Mouse (Mus musculus) ES-CJ7 (cell line): ENCODE data around the gene Fggy.
A peak's percentile ranks its signal among the peaks of the same experiment; 100 is the strongest.

Source experiments
- DNase-seq: peaks from one replicate; pipeline ENCODE4 v3.0.0; 2011; ENCODE audit warnings: low read depth, low spot score

The Fggy gene

GRCm38 (mm10) chr4:95723615-95724014, 166.3 kb downstream of the Fggy start:
- peak; percentile 9 for DNase-seq

- DNase-seq, result no peak
Observed at GRCm38 (mm10) chr4:95726361-95726760, 169.1 kb downstream of the Fggy start.

GRCm38 (mm10) chr4:95729142-95729826, 172.0 kb downstream of the Fggy start:
- no peak for DNase-seq

GRCm38 (mm10) chr4:95731110-95731509, 173.8 kb downstream of the Fggy start:
- DNase-seq, result peak; percentile 31

DNA sequence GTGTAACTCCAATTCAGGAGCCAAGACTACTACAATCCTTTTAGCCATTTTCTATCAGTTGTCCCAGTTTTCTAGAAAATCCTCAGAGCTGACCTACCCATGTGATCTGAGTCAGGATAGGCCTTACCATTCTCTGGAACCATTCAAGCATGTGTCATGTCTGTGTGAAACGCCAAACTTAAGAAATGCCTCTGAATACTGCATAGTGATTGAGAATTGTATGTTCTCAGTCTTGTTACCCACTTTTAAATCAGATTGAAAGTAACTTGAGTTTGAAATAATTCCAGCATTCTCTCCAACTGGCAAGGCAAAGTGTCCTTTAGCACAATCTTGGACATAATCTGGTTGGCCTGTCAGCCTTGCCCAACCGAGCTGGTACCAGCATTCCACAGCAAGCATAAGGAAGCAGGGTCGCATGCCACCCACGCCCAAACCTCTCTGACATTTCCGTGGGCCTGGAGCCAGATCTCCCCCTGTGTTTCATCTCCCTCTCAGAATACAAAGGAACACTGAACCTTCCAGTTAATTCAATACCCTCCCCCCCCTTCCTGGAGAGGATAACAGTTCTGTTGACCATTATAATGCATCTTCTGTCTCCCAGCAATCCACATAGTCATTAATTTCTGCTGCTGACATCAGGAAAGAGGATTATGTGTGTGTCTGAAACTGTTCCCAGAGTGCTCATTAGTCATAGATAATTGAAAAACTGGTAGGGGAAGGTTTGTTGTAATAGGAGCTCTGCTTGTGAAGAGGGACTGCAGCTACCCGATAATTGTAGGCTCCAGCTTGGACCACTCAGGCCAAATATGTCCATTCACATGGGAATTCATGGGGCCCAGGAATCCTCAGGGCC, 176.3 kb downstream of the Fggy start:
- DNase-seq, result no peak

- no peak for DNase-seq
Observed at GRCm38 (mm10) chr4:95735967-95736366, 178.7 kb downstream of the Fggy start.

DNA sequence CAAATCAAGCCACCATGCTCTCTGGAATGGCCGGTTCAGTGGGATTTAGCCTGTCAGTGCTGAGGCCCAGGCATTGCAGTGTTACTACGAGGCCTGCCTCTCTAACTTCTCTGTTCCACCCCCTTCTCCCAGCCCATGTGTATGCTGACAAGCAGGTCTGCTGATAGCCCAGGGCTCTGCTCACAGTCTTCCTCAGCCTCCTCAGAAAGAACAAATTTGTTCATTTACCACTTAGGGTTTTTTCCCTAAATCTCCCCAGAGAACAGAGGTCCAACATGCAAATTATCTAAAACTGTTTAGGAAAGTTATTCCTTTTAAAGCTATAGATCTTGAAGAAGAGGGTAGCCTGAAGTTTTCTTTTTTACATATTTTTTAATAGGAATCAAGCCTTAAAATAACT, 179.4 kb downstream of the Fggy start:
- no peak for DNase-seq

- no peak for DNase-seq
Observed at GRCm38 (mm10) chr4:95738179-95738578, 180.9 kb downstream of the Fggy start.

DNA sequence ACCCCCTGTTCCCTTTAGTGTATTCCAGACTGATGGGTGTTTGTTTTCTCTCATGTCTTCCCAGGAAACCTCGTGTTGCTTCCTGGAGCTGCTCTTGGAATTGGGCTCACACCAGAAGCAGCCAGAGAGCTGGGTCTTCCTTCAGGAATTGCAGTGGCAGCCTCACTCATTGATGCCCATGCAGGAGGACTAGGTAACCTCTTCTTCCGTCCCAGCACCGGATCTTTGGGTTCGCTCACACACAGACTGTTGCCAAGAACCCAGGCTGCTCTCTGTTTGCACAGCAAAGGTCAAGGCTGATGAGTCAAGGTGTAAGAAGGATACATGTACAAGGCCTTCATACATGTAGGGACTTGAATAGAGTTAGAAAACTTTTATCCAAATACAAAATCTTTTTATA, 181.4 kb downstream of the Fggy start:
- DNase-seq, result no peak

DNA sequence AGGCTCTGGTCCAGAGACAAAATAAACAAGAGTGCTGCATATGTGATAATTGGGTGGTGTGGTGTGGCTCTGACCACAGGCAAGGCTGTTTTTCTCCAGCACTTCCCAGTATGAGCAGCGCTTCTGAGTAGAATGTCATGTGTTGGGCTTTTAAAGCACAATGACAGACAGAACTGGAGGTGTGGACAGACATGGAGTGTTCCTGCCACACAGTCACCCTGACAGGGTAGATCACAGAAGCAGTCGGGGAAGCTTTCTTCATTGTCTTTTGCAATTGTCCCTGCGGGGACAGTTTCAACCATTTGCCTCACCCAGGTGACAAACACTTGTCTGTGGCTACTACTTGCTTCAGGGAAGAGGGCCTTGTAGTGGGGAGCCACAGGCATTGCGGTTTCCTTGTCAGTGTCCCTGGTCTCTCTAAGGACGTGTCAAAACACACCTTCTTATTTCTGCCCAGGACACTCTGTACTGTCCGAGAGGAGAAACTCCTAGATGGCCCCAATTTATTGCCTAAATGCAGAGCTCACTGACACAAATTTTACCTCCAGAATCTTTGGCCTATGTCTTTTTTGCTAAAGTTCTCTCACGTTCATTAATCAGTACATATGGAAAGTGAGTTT, 183.9 kb downstream of the Fggy start:
- no peak for DNase-seq

DNA sequence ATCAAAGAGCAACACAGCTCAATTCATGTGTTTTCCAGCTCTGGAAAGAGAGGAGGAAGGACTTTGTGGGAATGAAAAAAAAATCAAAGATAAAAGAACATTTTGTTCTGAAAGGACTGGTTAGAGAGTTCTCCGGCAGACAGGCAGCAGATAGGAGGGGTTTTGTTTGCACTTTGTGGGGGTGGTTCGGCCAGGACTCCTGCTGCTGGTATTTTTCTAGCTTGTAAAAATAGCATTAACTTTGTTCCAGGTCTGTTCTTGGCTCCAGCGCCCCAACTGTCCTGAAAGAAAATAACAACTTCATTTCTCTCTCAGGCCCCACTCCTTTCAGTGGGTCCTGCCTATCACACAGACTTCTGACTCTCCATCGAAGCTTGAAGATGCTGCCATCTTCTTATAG, 185.7 kb downstream of the Fggy start:
- no peak for DNase-seq

DNA sequence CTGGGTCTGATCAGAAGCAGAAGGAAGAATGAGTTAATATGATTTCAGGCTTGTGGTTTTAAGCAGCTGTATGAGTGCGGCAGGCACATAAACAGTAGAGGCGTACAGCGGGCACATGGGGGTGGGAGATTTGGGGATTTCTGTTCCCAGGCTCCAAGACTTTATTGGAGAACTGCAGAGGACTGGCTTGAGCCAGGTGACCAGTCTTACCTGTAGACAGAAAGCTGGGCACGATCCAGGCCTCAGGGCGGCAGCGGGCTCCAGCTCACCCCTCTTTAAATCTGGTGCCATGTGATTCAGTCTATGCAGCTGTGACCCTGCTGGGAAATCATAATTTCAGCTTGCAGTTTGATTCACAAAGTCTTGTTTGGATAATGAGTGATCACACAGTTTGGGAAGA, 189.6 kb downstream of the Fggy start:
- DNase-seq, result no peak

DNA sequence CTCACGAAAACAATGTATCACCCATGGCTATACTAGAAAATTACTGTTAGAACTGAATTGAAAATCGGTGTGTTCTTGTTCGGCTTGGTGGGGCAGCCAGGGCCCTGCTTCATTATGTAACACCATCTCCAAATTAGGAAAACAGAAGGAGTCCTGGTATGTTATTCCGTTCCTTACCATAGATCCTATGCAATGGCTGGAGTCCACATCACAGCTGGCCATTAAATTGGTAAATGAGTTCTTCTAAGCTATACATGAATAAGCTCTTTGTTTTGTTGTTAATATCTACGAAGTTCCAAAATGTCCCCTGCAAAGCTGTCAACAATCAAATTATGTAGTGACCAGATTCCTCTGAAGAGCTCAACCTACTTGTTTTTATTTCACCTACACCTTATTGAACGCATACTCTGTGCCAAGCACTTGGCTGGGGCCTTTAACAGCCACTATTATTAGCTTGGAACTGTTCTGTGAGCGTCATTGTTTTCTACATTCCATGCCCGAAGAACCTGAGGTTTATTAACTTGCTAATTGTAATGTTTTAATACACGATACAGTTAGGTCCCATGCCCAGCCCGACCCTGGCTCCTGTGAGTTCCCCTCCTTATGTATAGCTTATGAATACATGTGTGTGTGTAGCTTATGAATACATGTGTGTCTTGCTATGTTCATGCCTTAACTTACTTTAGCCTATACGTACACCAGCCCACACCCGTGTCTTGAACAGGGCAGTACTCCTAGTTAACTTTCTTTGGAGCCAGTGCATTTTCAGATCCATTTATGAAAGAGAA, 190.3 kb downstream of the Fggy start:
- DNase-seq, result no peak

GRCm38 (mm10) chr4:95750186-95750585, 192.9 kb downstream of the Fggy start:
- DNase-seq, result no peak

- DNase-seq, result no peak
Observed at GRCm38 (mm10) chr4:95752538-95753188, 195.4 kb downstream of the Fggy start.

- no peak for DNase-seq
Observed at GRCm38 (mm10) chr4:95759027-95759731, 201.9 kb downstream of the Fggy start.

DNA sequence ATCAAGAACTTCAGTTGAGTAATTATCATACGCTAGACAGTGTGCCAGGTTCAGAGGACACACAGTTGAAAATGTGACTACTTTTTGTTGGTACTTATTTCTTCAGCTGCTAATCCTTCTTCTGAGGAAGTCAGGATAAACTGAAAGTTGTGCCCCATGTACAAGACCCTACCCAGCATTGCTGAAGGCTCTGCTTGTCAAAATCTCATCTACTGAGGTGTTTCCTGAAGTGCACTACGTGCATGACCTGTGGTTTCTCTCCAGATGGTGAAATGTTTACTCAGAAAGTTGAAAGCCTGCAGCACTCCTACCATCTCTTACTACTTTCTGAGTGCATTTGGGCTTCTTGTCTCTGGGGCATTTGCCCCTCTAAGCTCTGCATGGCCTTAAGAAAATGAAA, 208.1 kb downstream of the Fggy start:
- no peak for DNase-seq

DNA sequence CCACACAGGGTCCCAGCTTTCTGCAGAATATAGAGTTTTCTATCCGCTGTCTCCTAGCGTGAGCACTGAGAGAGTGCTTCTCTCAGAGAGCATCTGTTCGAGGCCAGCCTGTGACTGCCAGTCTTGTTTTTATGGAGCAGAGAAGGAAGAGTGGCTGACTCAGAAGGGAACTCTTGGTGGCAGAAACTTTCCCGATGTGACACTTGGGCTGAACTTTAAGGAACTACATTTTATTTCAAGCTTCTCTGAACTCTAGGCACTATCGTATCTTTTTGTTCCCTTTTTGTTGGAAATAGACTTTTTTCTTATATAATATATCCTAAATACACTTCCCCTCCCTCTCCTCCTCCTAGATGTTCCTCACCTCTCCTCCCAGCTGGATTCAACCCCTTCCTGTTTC, 213.2 kb downstream of the Fggy start:
- DNase-seq, result no peak

- no peak for DNase-seq
Observed at GRCm38 (mm10) chr4:95771542-95771941, 214.2 kb downstream of the Fggy start.

DNA sequence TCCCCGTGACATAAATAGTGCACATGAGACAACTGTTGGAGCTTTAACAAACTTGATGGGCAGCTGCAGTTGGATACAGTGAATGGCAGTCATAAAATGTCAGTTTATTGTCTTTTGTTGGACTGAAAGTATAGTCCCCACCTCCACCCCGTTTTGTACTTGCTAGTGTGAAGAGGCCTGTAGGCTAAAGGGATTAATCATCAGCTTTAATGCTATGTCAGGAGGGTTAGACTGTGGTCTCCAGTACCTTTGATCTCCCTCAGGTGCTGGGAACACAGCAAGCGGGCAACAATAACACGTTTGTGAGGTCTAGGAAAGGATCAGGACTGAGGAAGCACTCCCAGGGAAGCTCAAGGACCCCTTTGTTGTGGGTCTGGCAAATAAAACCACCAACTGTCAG, 214.6 kb downstream of the Fggy start:
- DNase-seq, result no peak

DNA sequence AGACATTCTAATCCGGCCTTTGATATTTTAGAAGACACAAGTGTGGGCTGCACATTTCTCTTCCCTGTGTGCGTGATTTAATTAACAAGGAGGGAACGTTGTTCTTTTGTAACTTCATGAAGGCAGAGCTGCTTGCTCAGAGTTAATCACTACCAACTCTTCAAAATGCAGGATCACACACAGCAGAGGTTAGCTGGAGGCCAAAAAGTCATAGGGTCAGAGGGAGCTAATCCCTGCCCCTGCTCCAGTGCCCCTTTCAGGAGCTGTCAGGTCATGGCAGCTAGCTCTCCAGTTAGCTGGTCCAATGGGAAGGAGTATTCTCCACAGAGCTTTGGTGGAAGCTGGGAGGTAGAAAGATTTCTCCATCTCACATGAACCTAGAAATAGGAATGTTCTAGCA, 215.4 kb downstream of the Fggy start:
- DNase-seq, result no peak
